Mouse (Mus musculus): ENCODE results near the gene Men1. TPM values are rescaled to one million over a fixed set of nuclear protein-coding genes. Genes with fewer than 3 reads are reported as not detected.

Gene Men1
- polyA plus RNA-seq, 1 experiment from 2014 or later, result 96.1 TPM

DNA sequence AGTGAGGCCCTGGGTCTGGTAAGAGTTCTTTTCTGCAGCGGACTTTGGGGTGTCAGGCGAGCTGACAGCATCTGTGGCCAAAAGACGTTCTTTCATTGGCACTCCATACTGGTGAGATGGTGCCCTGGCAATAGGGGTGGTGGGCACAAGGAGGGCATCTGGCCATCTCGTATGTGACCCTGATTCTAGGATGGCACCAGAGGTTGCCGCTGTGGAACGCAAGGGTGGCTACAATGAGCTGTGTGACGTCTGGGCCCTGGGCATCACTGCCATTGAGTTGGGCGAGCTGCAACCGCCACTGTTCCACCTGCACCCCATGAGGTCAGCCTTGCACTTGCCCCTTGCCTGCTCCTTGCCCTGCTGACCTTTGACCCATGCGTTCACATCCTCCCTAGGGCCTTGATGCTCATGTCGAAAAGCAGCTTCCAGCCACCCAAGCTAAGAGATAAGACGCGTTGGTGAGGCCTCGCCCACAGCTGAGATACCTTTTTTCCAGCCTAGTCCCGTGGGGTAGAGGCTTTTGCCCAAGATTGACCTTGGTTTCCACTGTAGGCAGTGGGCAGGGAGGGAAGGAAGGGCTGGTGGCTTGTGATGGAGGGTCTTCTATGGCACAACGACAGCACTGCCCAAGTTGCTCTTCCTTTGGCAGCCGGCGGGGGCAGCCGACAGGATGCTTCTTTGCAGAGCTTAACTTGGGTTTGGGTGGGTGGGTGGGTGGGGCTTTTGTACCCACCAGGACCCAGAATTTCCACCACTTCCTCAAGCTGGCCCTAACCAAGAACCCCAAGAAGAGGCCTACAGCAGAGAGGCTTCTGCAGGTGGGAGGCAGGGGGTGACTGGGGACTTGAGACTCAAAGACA is 8.5 kb downstream of the Men1 start:
- no peak overlapping the region for H3K4me2 ChIP-seq (ENCODE audit: low read length)
- H3K27ac ChIP-seq (ENCODE audit: low read length), result no peak overlapping the region
- H3K9ac ChIP-seq (replicated peaks; ENCODE audit: low read depth, low read length), result no peak overlapping the region
- no peaks in the 10 kb centered on the region for H3K27me3 ChIP-seq (replicated peaks; ENCODE audit: control insufficient read depth, insufficient read depth, low read length)
- 91% methylated on average over 19 of the region's 19 CpGs for WGBS
- H3K4me3 ChIP-seq (replicated peaks; ENCODE audit: low read length), result no peak overlapping the region
- peaks cover 28% of the 10 kb centered on the region for H3K36me3 ChIP-seq (ENCODE audit: control insufficient read depth, insufficient read depth)
- H3K4me1 ChIP-seq (replicated peaks; ENCODE audit: control insufficient read depth, insufficient read depth, low read length), result peaks cover 7% of the 10 kb centered on the region
- no peak for ATAC-seq
- H3K9me3 ChIP-seq (ENCODE audit: control insufficient read depth, low read length), result no peaks in the 10 kb centered on the region

DNA sequence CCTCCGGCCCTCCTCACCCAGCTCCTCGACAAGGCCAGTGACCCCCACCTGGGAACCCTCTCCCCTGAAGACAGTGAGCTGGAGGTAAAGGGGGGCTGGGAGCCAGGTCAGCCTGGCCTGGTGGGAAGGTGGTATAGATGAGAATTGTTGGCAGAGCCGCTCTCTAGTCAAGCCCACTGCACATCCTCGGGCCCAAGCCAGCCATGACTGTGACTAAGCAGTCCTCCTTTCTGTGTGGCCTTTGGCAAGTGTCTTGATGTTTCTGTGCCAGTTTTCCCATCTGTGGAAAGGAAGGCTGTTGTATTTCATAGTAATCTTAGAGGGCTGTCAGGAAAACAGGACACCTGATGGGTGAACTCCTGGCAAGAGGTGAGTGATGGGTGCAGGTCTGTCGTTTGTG is 9.2 kb downstream of the Men1 start:
- Histone ChIP-seq H3K4me3 (replicated peaks; ENCODE audit: low read length) (no peak overlapping the region), H3K36me3 (ENCODE audit: control insufficient read depth, insufficient read depth) (peaks cover 24% of the 10 kb centered on the region), H3K4me2 (ENCODE audit: low read length) (no peak overlapping the region), H3K27me3 (replicated peaks; ENCODE audit: control insufficient read depth, insufficient read depth, low read length) (no peaks in the 10 kb centered on the region), H3K4me1 (replicated peaks; ENCODE audit: control insufficient read depth, insufficient read depth, low read length) (peaks cover 7% of the 10 kb centered on the region), H3K9ac (replicated peaks; ENCODE audit: low read depth, low read length) (no peak overlapping the region), H3K9me3 (ENCODE audit: control insufficient read depth, low read length) (no peaks in the 10 kb centered on the region), H3K27ac (ENCODE audit: low read length) (no peak overlapping the region)
- ATAC-seq, result no peak
- 94% methylated on average over 5 of the region's 5 CpGs for WGBS

DNA sequence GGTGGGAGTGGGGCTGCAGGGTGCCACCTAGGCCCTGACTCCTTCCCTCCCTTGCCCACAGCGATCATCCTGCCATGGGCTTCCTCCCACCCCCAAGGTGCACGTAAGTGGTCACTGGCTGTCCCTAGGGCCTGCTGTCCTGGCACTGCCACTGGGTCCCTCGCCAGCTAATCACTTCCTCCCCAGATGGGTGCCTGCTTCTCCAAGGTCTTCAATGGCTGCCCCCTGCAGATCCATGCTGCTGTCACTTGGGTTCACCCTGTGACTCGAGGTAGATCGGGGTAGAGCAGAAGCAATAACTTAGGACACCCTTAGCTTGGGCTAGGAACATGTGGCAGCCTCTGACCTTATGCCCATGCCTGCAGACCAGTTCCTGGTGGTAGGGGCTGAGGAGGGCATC is 11.2 kb downstream of the Men1 start:
- peaks cover 5% of the 10 kb centered on the region for H3K4me1 ChIP-seq (replicated peaks; ENCODE audit: control insufficient read depth, insufficient read depth, low read length)
- H3K4me2 ChIP-seq (ENCODE audit: low read length), result no peak overlapping the region
- no peak overlapping the region for H3K4me3 ChIP-seq (replicated peaks; ENCODE audit: low read length)
- no peak overlapping the region for H3K9ac ChIP-seq (replicated peaks; ENCODE audit: low read depth, low read length)
- no peaks in the 10 kb centered on the region for H3K27me3 ChIP-seq (replicated peaks; ENCODE audit: control insufficient read depth, insufficient read depth, low read length)
- no peak for ATAC-seq
- H3K36me3 ChIP-seq (ENCODE audit: control insufficient read depth, insufficient read depth), result peaks cover 20% of the 10 kb centered on the region
- H3K27ac ChIP-seq (ENCODE audit: low read length), result no peak overlapping the region
- no peaks in the 10 kb centered on the region for H3K9me3 ChIP-seq (ENCODE audit: control insufficient read depth, low read length)
- 93% methylated on average over 5 of the region's 5 CpGs for WGBS

DNA sequence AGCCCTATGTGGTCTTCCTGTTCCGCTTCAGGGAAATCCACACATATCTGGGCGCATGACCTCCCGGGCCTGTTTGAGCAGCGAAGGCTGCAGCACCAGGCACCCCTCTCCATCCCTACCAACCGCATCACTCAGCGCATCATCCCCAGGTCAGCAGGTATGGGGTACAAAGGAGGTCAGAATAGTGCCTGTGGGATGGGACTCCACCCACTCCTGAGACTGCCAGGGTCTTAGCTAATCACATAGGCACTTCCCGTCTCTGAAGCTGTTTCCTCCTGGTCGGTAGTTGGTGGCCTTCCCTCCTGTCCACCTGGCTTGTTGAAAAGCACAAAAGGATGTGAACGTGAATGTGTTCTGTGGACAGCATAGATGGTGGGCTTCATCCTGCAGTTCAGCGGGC is 11.9 kb downstream of the Men1 start:
- H3K27ac ChIP-seq (ENCODE audit: low read length), result no peak overlapping the region
- H3K4me2 ChIP-seq (ENCODE audit: low read length), result no peak overlapping the region
- no peaks in the 10 kb centered on the region for H3K27me3 ChIP-seq (replicated peaks; ENCODE audit: control insufficient read depth, insufficient read depth, low read length)
- H3K9ac ChIP-seq (replicated peaks; ENCODE audit: low read depth, low read length), result no peak overlapping the region
- no peaks in the 10 kb centered on the region for H3K9me3 ChIP-seq (ENCODE audit: control insufficient read depth, low read length)
- WGBS, result 92% methylated on average over 10 of the region's 10 CpGs
- no peak for ATAC-seq
- H3K4me1 ChIP-seq (replicated peaks; ENCODE audit: control insufficient read depth, insufficient read depth, low read length), result no peaks in the 10 kb centered on the region
- H3K36me3 ChIP-seq (ENCODE audit: control insufficient read depth, insufficient read depth), result peaks cover 20% of the 10 kb centered on the region
- H3K4me3 ChIP-seq (replicated peaks; ENCODE audit: low read length), result no peak overlapping the region

DNA sequence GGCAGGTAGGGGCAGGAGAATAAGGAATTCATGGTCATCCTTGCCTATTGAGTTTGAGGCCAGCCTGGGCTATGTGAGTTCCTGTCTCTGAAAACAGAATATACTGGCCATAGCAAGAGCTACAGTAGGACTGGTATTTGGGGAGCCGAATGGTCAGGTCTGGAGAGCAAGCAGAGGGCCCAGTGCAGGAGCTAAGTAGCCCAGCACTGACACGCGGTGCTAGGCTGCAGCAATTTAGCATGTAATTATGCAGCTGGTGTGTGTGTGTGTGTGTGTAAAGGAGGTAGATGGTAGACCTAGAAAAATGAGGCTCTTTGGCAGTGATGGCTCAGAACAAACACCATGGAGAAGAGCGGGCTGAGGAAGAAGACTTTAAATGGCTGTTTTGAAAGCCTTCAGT is 12.8 kb downstream of the Men1 start:
- H3K9me3 ChIP-seq (ENCODE audit: control insufficient read depth, low read length), result no peaks in the 10 kb centered on the region
- 98% methylated on average over 4 of the region's 4 CpGs for WGBS
- no peak overlapping the region for H3K27ac ChIP-seq (ENCODE audit: low read length)
- peaks cover 20% of the 10 kb centered on the region for H3K36me3 ChIP-seq (ENCODE audit: control insufficient read depth, insufficient read depth)
- no peak overlapping the region for H3K4me3 ChIP-seq (replicated peaks; ENCODE audit: low read length)
- no peak overlapping the region for H3K4me2 ChIP-seq (ENCODE audit: low read length)
- no peak for ATAC-seq
- H3K27me3 ChIP-seq (replicated peaks; ENCODE audit: control insufficient read depth, insufficient read depth, low read length), result no peaks in the 10 kb centered on the region
- H3K9ac ChIP-seq (replicated peaks; ENCODE audit: low read depth, low read length), result no peak overlapping the region
- no peaks in the 10 kb centered on the region for H3K4me1 ChIP-seq (replicated peaks; ENCODE audit: control insufficient read depth, insufficient read depth, low read length)

DNA sequence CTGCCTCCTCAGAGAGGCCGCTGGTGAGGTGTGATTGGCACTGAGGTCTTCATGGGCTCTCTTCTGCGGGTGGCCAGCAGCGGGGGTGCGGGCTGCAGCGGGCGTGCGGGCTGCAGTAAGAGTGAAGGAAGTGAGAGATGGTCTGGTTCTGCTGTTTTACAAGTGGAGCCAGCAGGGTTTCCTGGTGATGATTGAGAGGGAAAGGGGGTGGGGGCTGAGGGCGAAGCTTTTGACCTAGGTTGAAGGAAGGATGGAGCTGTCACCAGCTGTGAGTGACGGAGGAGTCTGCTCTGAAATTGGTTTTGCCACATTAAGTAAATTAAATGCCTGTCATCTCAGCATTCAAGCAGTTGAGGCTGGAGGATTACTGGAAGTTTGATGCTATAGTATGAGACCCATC is 13.9 kb downstream of the Men1 start:
- H3K27me3 ChIP-seq (replicated peaks; ENCODE audit: control insufficient read depth, insufficient read depth, low read length), result no peaks in the 10 kb centered on the region
- ATAC-seq, result no peak
- H3K4me2 ChIP-seq (ENCODE audit: low read length), result no peak overlapping the region
- H3K4me3 ChIP-seq (replicated peaks; ENCODE audit: low read length), result no peak overlapping the region
- H3K36me3 ChIP-seq (ENCODE audit: control insufficient read depth, insufficient read depth), result peaks cover 20% of the 10 kb centered on the region
- 88% methylated on average over 9 of the region's 9 CpGs for WGBS
- H3K9me3 ChIP-seq (ENCODE audit: control insufficient read depth, low read length), result no peaks in the 10 kb centered on the region
- H3K4me1 ChIP-seq (replicated peaks; ENCODE audit: control insufficient read depth, insufficient read depth, low read length), result no peaks in the 10 kb centered on the region
- H3K9ac ChIP-seq (replicated peaks; ENCODE audit: low read depth, low read length), result no peak overlapping the region
- H3K27ac ChIP-seq (ENCODE audit: low read length), result no peak overlapping the region

DNA sequence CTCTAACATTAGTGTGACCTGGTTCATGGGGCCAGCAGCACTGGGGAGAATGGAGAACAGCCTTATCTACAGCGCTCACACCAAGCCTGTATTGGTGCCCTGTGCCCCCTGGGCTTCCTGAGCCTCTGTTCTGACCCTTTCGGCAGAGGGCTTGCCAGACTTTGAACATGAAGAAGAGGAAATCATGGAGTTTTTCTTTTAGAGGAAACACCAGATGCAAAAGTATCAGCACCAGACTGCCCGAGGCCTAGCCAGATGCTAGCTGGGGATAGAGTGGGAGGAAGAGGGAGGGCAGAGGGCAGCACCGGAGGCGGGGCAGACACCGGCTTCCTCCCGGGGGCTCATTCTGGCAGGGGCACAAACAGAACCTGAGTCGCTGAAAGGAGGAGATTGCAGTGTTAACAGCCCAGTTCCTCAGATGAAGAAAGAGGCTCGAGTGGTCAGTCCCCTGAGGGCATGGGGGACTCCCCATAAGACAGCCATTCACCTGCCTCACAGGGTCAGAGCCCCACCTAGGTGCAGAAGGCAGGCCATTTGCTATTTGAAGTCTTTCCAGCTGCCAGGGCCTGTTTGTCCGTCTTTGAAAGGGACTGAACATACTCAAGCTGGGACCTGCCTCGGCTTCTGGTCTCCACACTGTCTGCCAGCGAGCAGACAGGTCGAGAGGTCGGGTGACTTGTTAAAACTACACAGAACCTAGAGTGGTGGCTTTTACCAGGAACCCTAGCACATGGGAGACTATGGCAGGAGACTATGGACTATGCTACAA is 14.6 kb downstream of the Men1 start:
- H3K27ac ChIP-seq (ENCODE audit: low read length), result no peak overlapping the region
- H3K4me1 ChIP-seq (replicated peaks; ENCODE audit: control insufficient read depth, insufficient read depth, low read length), result no peaks in the 10 kb centered on the region
- H3K4me3 ChIP-seq (replicated peaks; ENCODE audit: low read length), result no peak overlapping the region
- H3K4me2 ChIP-seq (ENCODE audit: low read length), result no peak overlapping the region
- H3K9me3 ChIP-seq (ENCODE audit: control insufficient read depth, low read length), result no peaks in the 10 kb centered on the region
- peaks cover 15% of the 10 kb centered on the region for H3K36me3 ChIP-seq (ENCODE audit: control insufficient read depth, insufficient read depth)
- 58% methylated on average over 14 of the region's 14 CpGs for WGBS
- no peaks in the 10 kb centered on the region for H3K27me3 ChIP-seq (replicated peaks; ENCODE audit: control insufficient read depth, insufficient read depth, low read length)
- no peak overlapping the region for H3K9ac ChIP-seq (replicated peaks; ENCODE audit: low read depth, low read length)
- no peak for ATAC-seq

DNA sequence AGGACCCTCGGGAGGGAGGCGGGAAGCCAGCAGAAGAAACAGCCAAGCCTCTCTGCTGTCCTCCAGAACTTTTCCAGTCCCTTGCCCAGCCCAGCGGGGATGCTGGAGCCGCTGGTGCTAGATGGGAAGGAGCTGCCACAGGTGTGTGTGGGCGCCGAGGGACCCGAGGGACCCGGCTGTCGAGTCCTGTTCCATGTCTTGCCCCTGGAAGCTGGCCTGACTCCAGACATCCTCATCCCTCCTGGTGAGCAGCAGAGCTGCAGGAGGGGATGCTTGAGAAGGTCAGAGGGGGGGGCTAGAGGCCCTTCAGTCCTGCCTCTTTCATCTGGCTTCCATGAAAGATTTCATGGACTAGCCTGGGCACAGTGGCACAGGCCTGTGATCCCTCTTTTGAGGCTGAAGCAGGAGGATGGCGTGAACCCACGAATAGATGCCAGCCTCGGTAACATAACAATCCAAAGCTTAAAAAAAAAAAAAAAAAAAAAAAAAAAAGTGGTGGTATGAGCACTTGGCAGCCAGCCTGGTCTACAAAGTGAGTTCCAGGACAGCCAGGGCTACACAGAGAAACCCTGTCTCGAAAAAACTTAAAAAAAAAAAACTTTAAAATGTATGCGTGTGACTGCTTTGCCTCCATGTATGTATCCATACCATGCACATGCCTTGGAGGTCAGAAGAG is 16.8 kb downstream of the Men1 start:
- Histone ChIP-seq H3K9me3 (ENCODE audit: control insufficient read depth, low read length) (no peaks in the 10 kb centered on the region), H3K9ac (replicated peaks; ENCODE audit: low read depth, low read length) (no peak overlapping the region), H3K27ac (ENCODE audit: low read length) (no peak overlapping the region), H3K4me3 (replicated peaks; ENCODE audit: low read length) (no peak overlapping the region), H3K4me2 (ENCODE audit: low read length) (no peak overlapping the region), H3K27me3 (replicated peaks; ENCODE audit: control insufficient read depth, insufficient read depth, low read length) (no peaks in the 10 kb centered on the region), H3K4me1 (replicated peaks; ENCODE audit: control insufficient read depth, insufficient read depth, low read length) (no peaks in the 10 kb centered on the region), H3K36me3 (ENCODE audit: control insufficient read depth, insufficient read depth) (peaks cover 6% of the 10 kb centered on the region)
- no peak for ATAC-seq
- 67% methylated on average over 14 of the region's 14 CpGs for WGBS

DNA sequence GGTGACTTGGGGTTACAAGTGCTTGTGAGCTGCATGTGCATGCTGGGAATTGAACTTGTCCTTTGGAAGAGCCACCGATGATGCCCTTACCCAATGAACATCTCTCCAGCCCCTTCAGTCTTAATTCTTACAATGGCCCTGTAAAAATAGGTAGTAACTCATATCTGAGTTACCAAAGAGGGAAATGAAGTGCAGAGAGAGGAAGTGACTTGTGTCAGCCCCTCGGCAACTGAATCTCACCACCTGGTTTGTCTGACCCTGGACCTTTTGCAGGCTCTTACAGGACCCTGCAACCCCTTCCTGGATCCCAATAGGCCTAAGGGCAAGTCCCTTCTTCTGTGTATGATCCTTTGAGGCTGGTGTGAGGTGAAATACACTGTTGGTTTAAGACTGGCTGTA is 17.3 kb downstream of the Men1 start:
- Histone ChIP-seq H3K4me1 (replicated peaks; ENCODE audit: control insufficient read depth, insufficient read depth, low read length) (no peaks in the 10 kb centered on the region), H3K4me2 (ENCODE audit: low read length) (no peak overlapping the region), H3K36me3 (ENCODE audit: control insufficient read depth, insufficient read depth) (peaks cover 2% of the 10 kb centered on the region), H3K4me3 (replicated peaks; ENCODE audit: low read length) (no peak overlapping the region), H3K27ac (ENCODE audit: low read length) (no peak overlapping the region), H3K9ac (replicated peaks; ENCODE audit: low read depth, low read length) (no peak overlapping the region), H3K9me3 (ENCODE audit: control insufficient read depth, low read length) (no peaks in the 10 kb centered on the region), H3K27me3 (replicated peaks; ENCODE audit: control insufficient read depth, insufficient read depth, low read length) (no peaks in the 10 kb centered on the region)
- no peak for ATAC-seq
- WGBS, result 91% methylated on average over 2 of the region's 2 CpGs

Measured in forebrain, embryonic 16.5 days (tissue).